Mouse (Mus musculus) embryonic facial prominence, embryonic 15.5 days (tissue): Measurements from ENCODE around the gene Cdh3. TPM values are rescaled to one million over a fixed set of nuclear protein-coding genes. Genes with fewer than 3 reads are reported as not detected.

Experiments used
- polyA plus RNA-seq: library from polyadenylated mRNA; unstranded; fragments of >200 nt; fragmentation: Nextera tagmentation; extraction: Ambion mirVana; gene quantifications from 2 replicates; pipeline ENCODE4 v1.2.1, GENCODE M21; 2015

Gene Cdh3
- polyA plus RNA-seq, 1 experiment from 2014 or later, result 24.5 TPM

Other genes with a start within 250 kb of the Cdh3 start
- 29.6 and 32.6 TPM in 2 replicates for gene Smpd3, start 172.9 kb upstream of the Cdh3 start, polyA plus RNA-seq
- gene Zfp90, start 95.6 kb upstream of the Cdh3 start, polyA plus RNA-seq, result 22.2 and 23.9 TPM in 2 replicates
- gene 6030452D12Rik, start 10.4 kb upstream of the Cdh3 start, polyA plus RNA-seq, result not detected in 2 replicates
- gene Gm10073, start 62.6 kb downstream of the Cdh3 start, polyA plus RNA-seq, result 11.1 and 22.1 TPM in 2 replicates
- gene Cdh1, start 92.5 kb downstream of the Cdh3 start, polyA plus RNA-seq, result 60.8 and 72.0 TPM in 2 replicates
- 8.1 and 8.9 TPM in 2 replicates for gene Tango6, start 172.2 kb downstream of the Cdh3 start, polyA plus RNA-seq